Mouse (Mus musculus): ENCODE results near the gene Stat5b.

GRCm38 (mm10) chr11:100887236-100887635, 36.7 kb upstream of the Stat5b start:
- TF ChIP-seq CTCF (IDR thresholded peaks at IDR 0.05; ENCODE audit: low read depth) (no peak), EP300 (optimal IDR thresholded peaks at IDR 0.05) (no peak)
